Mouse (Mus musculus) kidney, embryonic 14.5 days (tissue): ENCODE data around the gene Tmsb15b1. TPM values are rescaled to one million over a fixed set of nuclear protein-coding genes. Genes with fewer than 3 reads are reported as not detected.
"Not testable (repeated sequence)": the region's sequence is repeated elsewhere in the genome, so short reads cannot be mapped to it uniquely, and the experiment has no call there.

Experiments used
- ATAC-seq: fragments of 200-750 bp; cut with Nextera tagmentation; 2 replicates; pipeline ENCODE4 v1.8.0; 2017; ENCODE audit warnings: moderate number of reproducible peaks, mild to moderate bottlenecking, moderate TSS enrichment, moderate library complexity; ENCODE audit not compliant: low FRiP score, low TSS enrichment
- H3K27ac ChIP-seq: fragments of 300-500 bp; sonication (generic); 2 replicates; pipeline ENCODE4 v1.5.1; 2014; ENCODE audit warnings: low read depth, mild to moderate bottlenecking, low read length, moderate library complexity, mixed read lengths
- H3K27me3 ChIP-seq: fragments of 300-500 bp; sonication (generic); 2 replicates; pipeline ENCODE4 v1.6.1; 2014; ENCODE audit warnings: mild to moderate bottlenecking, low read length; ENCODE audit not compliant: control insufficient read depth, insufficient read depth
- H3K36me3 ChIP-seq: fragments of 300-500 bp; sonication (generic); 2 replicates; pipeline ENCODE4 v1.6.1; 2014; ENCODE audit warnings: low read length, mixed read lengths; ENCODE audit not compliant: control insufficient read depth, insufficient read depth
- H3K4me1 ChIP-seq: fragments of 300-500 bp; sonication (generic); 2 replicates; pipeline ENCODE4 v1.6.1; 2014; ENCODE audit warnings: low read length, mixed read lengths; ENCODE audit not compliant: control insufficient read depth, insufficient read depth
- H3K4me2 ChIP-seq: fragments of 300-500 bp; sonication (generic); replicated peaks from 2 replicates; pipeline ENCODE4 v1.6.1; 2014; ENCODE audit warnings: low read depth, mild to moderate bottlenecking, low read length
- H3K4me3 ChIP-seq: fragments of 300-500 bp; sonication (generic); 2 replicates; pipeline ENCODE4 v1.5.1; 2014; ENCODE audit warnings: mild to moderate bottlenecking, low read length
- H3K9ac ChIP-seq: fragments of 300-500 bp; sonication (generic); 2 replicates; pipeline ENCODE4 v1.6.1; 2014; ENCODE audit warnings: low read depth, mild to moderate bottlenecking, low read length, moderate library complexity
- H3K9me3 ChIP-seq: fragments of 300-500 bp; sonication (generic); 2 replicates; pipeline ENCODE4 v1.6.1; 2016; ENCODE audit warnings: low read length; ENCODE audit not compliant: control insufficient read depth
- WGBS: fragments of 180-500 bp; shearing (Covaris S2); extraction: QIAGEN DNeasy Blood & Tissue Kit; methylation state at CpG from one replicate; pipeline ENCODE4 v1.1.7; 2014; 5-methylcytosine and 5-hydroxymethylcytosine counted together
- polyA plus RNA-seq: library from polyadenylated mRNA; unstranded; fragments of >200 nt; fragmentation: Nextera tagmentation; extraction: Ambion mirVana; gene quantifications from 2 replicates; pipeline ENCODE4 v1.2.1, GENCODE M21; 2014

The Tmsb15b1 gene
- polyA plus RNA-seq, 1 experiment from 2014 or later = 24.1 TPM

GRCm38 (mm10) chrX:136991274-136991673, 14.6 kb upstream of the Tmsb15b1 start:
- no peak overlapping the region for H3K9ac ChIP-seq
- 59% methylated on average over 2 of the region's 2 CpGs for WGBS
- H3K27ac ChIP-seq = no peak overlapping the region
- H3K4me3 ChIP-seq = no peak overlapping the region
- no peaks in the 10 kb centered on the region for H3K4me1 ChIP-seq
- H3K9me3 ChIP-seq = no peaks in the 10 kb centered on the region
- H3K27me3 ChIP-seq = no peaks in the 10 kb centered on the region
- no peak overlapping the region for H3K4me2 ChIP-seq
- H3K36me3 ChIP-seq = no peaks in the 10 kb centered on the region
- ATAC-seq = no peak

- Histone ChIP-seq H3K4me3 (no peak overlapping the region), H3K27ac (no peak overlapping the region), H3K27me3 (no peaks in the 10 kb centered on the region), H3K9me3 (no peaks in the 10 kb centered on the region), H3K9ac (no peak overlapping the region), H3K4me2 (no peak overlapping the region), H3K4me1 (no peaks in the 10 kb centered on the region), H3K36me3 (no peaks in the 10 kb centered on the region)
- ATAC-seq = no peak; the same call in 1 of the 2 replicates
These were observed 9.4 kb upstream of the Tmsb15b1 start for GRCm38 (mm10) chrX:136986039-136986438.

DNA sequence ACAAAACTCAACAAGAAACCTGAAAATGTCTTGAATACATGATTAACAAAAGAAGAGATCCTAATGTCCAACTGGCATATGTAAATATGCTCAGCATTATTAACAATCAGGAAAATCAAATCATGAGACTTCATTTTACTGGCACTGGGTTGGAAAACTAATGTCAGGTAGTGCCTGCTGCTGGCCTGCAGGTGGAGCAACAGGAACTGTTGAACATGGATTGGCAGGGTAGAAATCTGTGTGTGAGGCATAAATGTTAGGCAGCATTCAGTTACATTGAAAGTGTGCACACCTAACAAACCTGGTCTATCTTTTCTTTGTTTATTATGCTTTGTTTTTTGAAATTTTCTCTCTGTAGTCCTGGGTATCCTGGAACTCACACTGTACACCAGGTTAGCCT, 1.9 kb upstream of the Tmsb15b1 start:
- Histone ChIP-seq H3K27ac (no peak overlapping the region), H3K36me3 (no peaks in the 10 kb centered on the region), H3K4me1 (no peaks in the 10 kb centered on the region), H3K27me3 (no peaks in the 10 kb centered on the region), H3K9ac (no peak overlapping the region), H3K9me3 (no peaks in the 10 kb centered on the region), H3K4me2 (no peak overlapping the region), H3K4me3 (no peak overlapping the region)
- ATAC-seq = no peak

DNA sequence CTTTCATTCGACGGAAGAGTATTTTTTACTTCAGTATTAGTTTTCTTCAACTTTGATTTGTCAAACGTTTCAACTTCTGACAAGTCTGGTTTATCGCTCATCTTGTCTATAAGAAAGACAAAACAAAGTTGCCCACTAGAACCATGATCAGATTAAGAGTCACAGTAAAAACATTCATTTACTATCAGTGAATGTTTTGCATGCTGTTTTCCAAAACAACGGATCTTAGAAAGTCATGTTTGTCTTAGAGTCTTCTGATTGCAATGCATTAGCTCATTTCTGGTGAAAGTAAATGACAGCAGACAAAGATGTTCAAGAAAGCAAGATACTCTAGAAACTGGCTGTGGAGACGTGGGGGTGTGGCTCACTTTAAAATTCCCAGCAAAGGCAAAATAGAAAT, 1.3 kb downstream of the Tmsb15b1 start, which contains the start of gene Tmsb15b2:
Gene Tmsb15b2 (minus strand): TSS at position 101 of the 400 bp plus-strand sequence.
- Histone ChIP-seq H3K9ac (peak within 1 kb of the TSS; percentile 42; the same call in 1 of the 2 replicates), H3K4me2 (peak within 1 kb of the TSS; percentile 47), H3K4me3 (peak within 1 kb of the TSS; percentile 37)
- not testable (repeated sequence) for H3K4me1 ChIP-seq, ATAC-seq, H3K9me3 ChIP-seq, H3K36me3 ChIP-seq, H3K27me3 ChIP-seq, H3K27ac ChIP-seq
- WGBS = 83% methylated on average over 6 of the region's 6 CpGs

GRCm38 (mm10) chrX:136959688-136960087, 17.0 kb downstream of the Tmsb15b1 start:
- Histone ChIP-seq H3K27ac (no peak overlapping the region), H3K4me3 (no peak overlapping the region), H3K36me3 (no peaks in the 10 kb centered on the region), H3K9me3 (no peaks in the 10 kb centered on the region), H3K27me3 (no peaks in the 10 kb centered on the region), H3K4me1 (no peaks in the 10 kb centered on the region), H3K4me2 (no peak overlapping the region), H3K9ac (no peak overlapping the region)
- WGBS = 29% methylated on average over 2 of the region's 2 CpGs
- no peak for ATAC-seq

DNA sequence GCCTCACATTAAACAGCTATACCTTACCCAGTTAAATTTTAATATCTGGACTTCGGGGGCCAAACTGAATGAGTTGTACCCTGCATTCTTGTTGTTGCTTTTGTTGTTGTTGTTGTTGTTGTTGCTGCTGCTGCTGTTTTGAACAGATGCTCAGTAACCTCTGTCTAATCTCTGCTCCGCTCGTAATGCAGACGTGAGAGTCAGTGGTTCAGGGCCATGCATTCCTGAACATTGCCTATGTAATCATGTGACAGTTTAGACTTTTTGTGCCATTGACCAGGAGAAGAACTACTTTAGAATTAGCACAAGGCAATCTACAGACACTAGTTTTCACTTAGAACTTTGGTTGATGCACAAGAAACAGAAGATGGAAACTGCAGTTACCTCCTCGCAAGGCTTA, 18.4 kb downstream of the Tmsb15b1 start:
- WGBS = 63% methylated on average over 5 of the region's 5 CpGs
- peak overlapping the region; percentile 26 for H3K4me2 ChIP-seq

DNA sequence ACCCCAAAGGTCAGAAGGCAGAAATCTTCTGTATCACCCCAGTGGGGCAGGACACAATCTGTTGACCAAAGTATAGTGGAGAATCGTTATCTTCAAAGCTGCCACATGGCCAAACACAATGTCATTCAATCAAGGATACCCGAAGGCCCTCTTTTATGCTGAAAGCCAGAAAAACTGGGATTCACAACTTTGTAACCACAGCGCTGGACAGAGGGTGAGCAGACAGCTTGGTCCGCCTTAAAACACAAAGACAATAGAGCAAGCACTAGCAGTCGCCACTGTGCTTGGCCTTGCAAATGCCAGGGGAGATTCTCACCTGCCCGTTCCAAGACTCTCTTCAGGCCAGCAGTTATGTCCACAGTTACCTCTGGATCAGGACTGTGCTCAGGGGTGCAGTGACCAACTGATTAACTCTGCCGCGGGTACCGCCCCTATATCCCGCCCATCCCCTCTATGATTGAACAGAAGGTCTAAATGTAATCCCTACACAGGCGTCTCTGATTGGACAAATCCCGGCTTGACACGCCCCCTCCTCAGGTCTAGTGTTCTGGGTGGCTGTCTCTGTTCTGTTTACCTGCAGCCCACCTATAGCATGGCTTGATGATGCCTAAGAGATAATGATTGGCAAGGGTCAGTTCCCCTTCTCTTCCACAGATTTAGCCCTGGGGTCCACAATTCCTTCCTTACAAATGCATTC, 18.9 kb downstream of the Tmsb15b1 start:
- H3K4me3 ChIP-seq = peak overlapping the region; percentile 22; the same call in 1 of the 2 replicates
- WGBS = 34% methylated on average over 13 of the region's 13 CpGs

More for the DNA sequence above, 18.4 kb downstream of the Tmsb15b1 start:
- not testable (repeated sequence) for H3K36me3 ChIP-seq, H3K9me3 ChIP-seq, H3K4me1 ChIP-seq, H3K27ac ChIP-seq, H3K27me3 ChIP-seq, H3K9ac ChIP-seq, ATAC-seq
- H3K4me3 ChIP-seq = peak overlapping the region; percentile 17; the same call in 1 of the 2 replicates

DNA sequence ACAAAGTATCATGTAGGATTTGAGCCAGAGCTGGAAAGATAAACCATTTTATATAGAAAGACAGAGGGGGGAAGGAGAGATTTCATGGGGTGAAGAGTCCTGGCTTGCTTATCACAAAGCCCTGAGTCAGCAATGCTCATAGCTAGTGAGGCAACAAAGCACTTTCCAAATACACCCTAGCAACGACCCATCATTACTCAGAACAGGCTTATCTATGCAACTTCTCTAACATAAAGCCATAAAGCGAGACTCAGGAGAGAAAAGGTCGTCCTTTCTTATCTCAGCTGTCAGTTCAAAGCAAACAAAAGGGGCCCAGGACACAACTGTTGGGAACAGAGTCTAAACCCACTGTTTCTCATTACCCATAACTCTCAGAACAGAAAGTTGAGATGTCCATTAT, 38.7 kb downstream of the Tmsb15b1 start:
- Histone ChIP-seq H3K4me3 (no peak overlapping the region), H3K4me1 (no peaks in the 10 kb centered on the region), H3K9ac (no peak overlapping the region), H3K36me3 (no peaks in the 10 kb centered on the region), H3K9me3 (no peaks in the 10 kb centered on the region), H3K4me2 (no peak overlapping the region), H3K27ac (no peak overlapping the region), H3K27me3 (no peaks in the 10 kb centered on the region)
- 37% methylated on average over 3 of the region's 3 CpGs for WGBS
- no peak for ATAC-seq

More for the DNA sequence above, 18.9 kb downstream of the Tmsb15b1 start:
- H3K9me3 ChIP-seq, H3K27ac ChIP-seq, H3K36me3 ChIP-seq, H3K9ac ChIP-seq, H3K4me1 ChIP-seq, H3K27me3 ChIP-seq: not testable (repeated sequence)
- H3K4me2 ChIP-seq = peak overlapping the region; percentile 26
- peak; percentile 100 for ATAC-seq

GRCm38 (mm10) chrX:136927031-136927430, 49.6 kb downstream of the Tmsb15b1 start, which contains the start of gene H2bfm:
Gene H2bfm, plus strand, starts transcription at chrX:136927325.
- Histone ChIP-seq H3K4me2 (no peak within 1 kb of the TSS), H3K27ac (no peak within 1 kb of the TSS), H3K9ac (no peak within 1 kb of the TSS), H3K4me1 (no peaks in the 10 kb centered on the region), H3K4me3 (no peak within 1 kb of the TSS), H3K27me3 (no peaks in the 10 kb centered on the region), H3K36me3 (no peaks in the 10 kb centered on the region), H3K9me3 (no peaks in the 10 kb centered on the region)
- 91% methylated on average over 14 of the region's 14 CpGs for whole genome bisulfite sequencing
- no peak for ATAC-seq
